Mouse (Mus musculus): ENCODE results near the gene Dnmt3b. TPM values are rescaled to one million over a fixed set of nuclear protein-coding genes. Genes with fewer than 3 reads are reported as not detected.
"Not testable (repeated sequence)": the region's sequence is repeated elsewhere in the genome, so short reads cannot be mapped to it uniquely, and the experiment has no call there.

Gene Dnmt3b
- polyA plus RNA-seq, 1 experiment, result 0.08 TPM

- Histone ChIP-seq H3K4me3 (replicated peaks) (no peak overlapping the region), H3K36me3 (ENCODE audit: control insufficient read depth) (no peaks in the 10 kb centered on the region), H3K4me1 (ENCODE audit: control insufficient read depth) (peaks cover 9% of the 10 kb centered on the region), H3K9me3 (ENCODE audit: control insufficient read depth, low read length) (no peaks in the 10 kb centered on the region), H3K27me3 (ENCODE audit: control insufficient read depth) (no peaks in the 10 kb centered on the region)
- no peak for TF ChIP-seq GATA1 (IDR thresholded peaks at IDR 0.05; ENCODE audit: low read length)
- TF ChIP-seq TAL1 (IDR thresholded peaks at IDR 0.05; ENCODE audit: low read length), result no peak
These were observed 30.7 kb downstream of the Dnmt3b start for GRCm38 (mm10) chr2:153679959-153680358.

- not testable (repeated sequence) for H3K36me3 ChIP-seq (ENCODE audit: control insufficient read depth); H3K4me3 ChIP-seq (replicated peaks); H3K27me3 ChIP-seq (ENCODE audit: control insufficient read depth); H3K9me3 ChIP-seq (ENCODE audit: control insufficient read depth, low read length); H3K4me1 ChIP-seq (ENCODE audit: control insufficient read depth)
These were observed 44.2 kb downstream of the Dnmt3b start for GRCm38 (mm10) chr2:153693413-153693812.

GRCm38 (mm10) chr2:153694462-153695085, 45.3 kb downstream of the Dnmt3b start:
- Histone ChIP-seq H3K4me3 (replicated peaks) (no peak overlapping the region), H3K9me3 (ENCODE audit: control insufficient read depth, low read length) (no peaks in the 10 kb centered on the region), H3K36me3 (ENCODE audit: control insufficient read depth) (no peaks in the 10 kb centered on the region), H3K27me3 (ENCODE audit: control insufficient read depth) (no peaks in the 10 kb centered on the region), H3K4me1 (ENCODE audit: control insufficient read depth) (no peaks in the 10 kb centered on the region; the same call in 1 of the 2 replicates)
- TF ChIP-seq GATA1 (IDR thresholded peaks at IDR 0.05; ENCODE audit: low read length) (no peak), TAL1 (IDR thresholded peaks at IDR 0.05; ENCODE audit: low read length) (peak; percentile 23; the same call in 1 of the 3 replicates)

GRCm38 (mm10) chr2:153696352-153696751, 47.1 kb downstream of the Dnmt3b start, which contains the start of gene Dnmt3c:
Gene Dnmt3c (plus strand): TSS chr2:153696652.
- Histone ChIP-seq H3K4me1 (ENCODE audit: control insufficient read depth) (no peaks in the 10 kb centered on the region; the same call in 1 of the 2 replicates), H3K36me3 (ENCODE audit: control insufficient read depth) (no peaks in the 10 kb centered on the region), H3K27me3 (ENCODE audit: control insufficient read depth) (no peaks in the 10 kb centered on the region), H3K9me3 (ENCODE audit: control insufficient read depth, low read length) (no peaks in the 10 kb centered on the region), H3K4me3 (replicated peaks) (no peak within 1 kb of the TSS)
- TF ChIP-seq TAL1 (IDR thresholded peaks at IDR 0.05; ENCODE audit: low read length) (no peak), GATA1 (IDR thresholded peaks at IDR 0.05; ENCODE audit: low read length) (no peak)

- no peaks in the 10 kb centered on the region for H3K4me1 ChIP-seq (ENCODE audit: control insufficient read depth)
- no peaks in the 10 kb centered on the region for H3K36me3 ChIP-seq (ENCODE audit: control insufficient read depth)
- peaks cover 4% of the 10 kb centered on the region; the same call in 1 of the 2 replicates for H3K27me3 ChIP-seq (ENCODE audit: control insufficient read depth)
- no peak for TF ChIP-seq TAL1 (IDR thresholded peaks at IDR 0.05; ENCODE audit: low read length)
- no peak for TF ChIP-seq GATA1 (IDR thresholded peaks at IDR 0.05; ENCODE audit: low read length)
- no peaks in the 10 kb centered on the region for H3K9me3 ChIP-seq (ENCODE audit: control insufficient read depth, low read length)
- H3K4me3 ChIP-seq (replicated peaks), result no peak overlapping the region
These were observed 54.1 kb downstream of the Dnmt3b start for GRCm38 (mm10) chr2:153703389-153703788.

- Histone ChIP-seq H3K27me3 (ENCODE audit: control insufficient read depth) (peaks cover 4% of the 10 kb centered on the region; the same call in 1 of the 2 replicates), H3K4me1 (ENCODE audit: control insufficient read depth) (peaks cover 16% of the 10 kb centered on the region), H3K36me3 (ENCODE audit: control insufficient read depth) (no peaks in the 10 kb centered on the region), H3K4me3 (replicated peaks) (no peak overlapping the region), H3K9me3 (ENCODE audit: control insufficient read depth, low read length) (no peaks in the 10 kb centered on the region)
- TF ChIP-seq TAL1 (IDR thresholded peaks at IDR 0.05; ENCODE audit: low read length), result no peak
- TF ChIP-seq GATA1 (IDR thresholded peaks at IDR 0.05; ENCODE audit: low read length), result no peak
These were observed 61.6 kb downstream of the Dnmt3b start for GRCm38 (mm10) chr2:153710701-153711330.

GRCm38 (mm10) chr2:153712646-153713091, 63.4 kb downstream of the Dnmt3b start:
- Histone ChIP-seq H3K4me3 (replicated peaks) (no peak overlapping the region), H3K9me3 (ENCODE audit: control insufficient read depth, low read length) (no peaks in the 10 kb centered on the region), H3K36me3 (ENCODE audit: control insufficient read depth) (no peaks in the 10 kb centered on the region), H3K4me1 (ENCODE audit: control insufficient read depth) (peaks cover 28% of the 10 kb centered on the region), H3K27me3 (ENCODE audit: control insufficient read depth) (no peaks in the 10 kb centered on the region)
- TF ChIP-seq GATA1 (IDR thresholded peaks at IDR 0.05; ENCODE audit: low read length), result no peak
- no peak for TF ChIP-seq TAL1 (IDR thresholded peaks at IDR 0.05; ENCODE audit: low read length)

GRCm38 (mm10) chr2:153713227-153713626, 64.0 kb downstream of the Dnmt3b start:
- Histone ChIP-seq H3K4me1 (ENCODE audit: control insufficient read depth) (peaks cover 32% of the 10 kb centered on the region), H3K4me3 (replicated peaks) (no peak overlapping the region)

GRCm38 (mm10) chr2:153717861-153718260, 68.6 kb downstream of the Dnmt3b start:
- not testable (repeated sequence) for H3K36me3 ChIP-seq (ENCODE audit: control insufficient read depth); H3K9me3 ChIP-seq (ENCODE audit: control insufficient read depth, low read length); H3K27me3 ChIP-seq (ENCODE audit: control insufficient read depth); H3K4me3 ChIP-seq (replicated peaks)
- peaks cover 44% of the 10 kb centered on the region for H3K4me1 ChIP-seq (ENCODE audit: control insufficient read depth)

More at GRCm38 (mm10) chr2:153713227-153713626, 64.0 kb downstream of the Dnmt3b start:
- Histone ChIP-seq H3K9me3 (ENCODE audit: control insufficient read depth, low read length) (no peaks in the 10 kb centered on the region), H3K36me3 (ENCODE audit: control insufficient read depth) (no peaks in the 10 kb centered on the region), H3K27me3 (ENCODE audit: control insufficient read depth) (no peaks in the 10 kb centered on the region)
- TF ChIP-seq TAL1 (IDR thresholded peaks at IDR 0.05; ENCODE audit: low read length) (no peak), GATA1 (IDR thresholded peaks at IDR 0.05; ENCODE audit: low read length) (no peak)

Measured in erythroblast, embryonic 14.5 days (primary cell).